8 mouse cellular contexts compared by ENCODE assay signal in the genomic region with DNA sequence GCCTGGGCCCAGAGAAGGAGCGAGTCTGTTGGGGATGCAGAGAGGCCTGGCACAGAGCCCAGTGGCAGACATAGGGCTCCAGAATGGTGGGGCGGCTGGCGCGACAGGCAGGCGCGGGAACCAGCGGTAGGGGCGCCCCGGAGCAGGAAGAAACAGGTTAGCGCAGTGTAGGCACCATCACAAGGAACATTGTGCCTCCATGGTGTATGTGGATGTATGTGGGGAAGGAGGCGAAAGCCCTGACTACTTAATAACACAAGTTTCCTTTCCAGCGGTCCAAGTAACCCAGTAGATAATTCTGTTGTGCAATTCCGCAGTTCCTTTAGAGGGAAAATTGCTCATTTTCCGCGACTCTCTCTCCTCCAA. TPM values are rescaled to one million over a fixed set of nuclear protein-coding genes. Genes with fewer than 3 reads are reported as not detected.
A peak's percentile ranks its signal among the peaks of the same experiment; 100 is the strongest.
DNase-seq lines count a peak whose midpoint lies in the region; ATAC-seq lines count a peak whose summit lies in the region.
"Not testable (repeated sequence)": the region's sequence is repeated elsewhere in the genome, so short reads cannot be mapped to it uniquely, and the experiment has no call there.

No protein-coding gene starts in this region.

- peak overlapping the region; percentile 61 for H3K4me2 ChIP-seq in forebrain, embryonic 11.5 days (ENCODE audit: low read depth, low read length, severe bottlenecking)
- peak overlapping the region; percentile 60 for H3K4me2 ChIP-seq in heart, embryonic 16.5 days (ENCODE audit: low read depth, low read length)
- H3K4me2 ChIP-seq in kidney, embryonic 14.5 days (replicated peaks; ENCODE audit: low read depth, low read length) = peak overlapping the region; percentile 63
- peak overlapping the region; percentile 84 for H3K4me2 ChIP-seq in liver, embryonic 15.5 days
- H3K4me2 ChIP-seq in midbrain, embryonic 15.5 days = peak overlapping the region; percentile 55
- H3K4me2 ChIP-seq in stomach, embryonic 15.5 days = peak overlapping the region; percentile 60

- ATAC-seq in cerebellum, adult (ENCODE audit: insufficient number of reproducible peaks, low FRiP score, low TSS enrichment) = peak; percentile 90
- ATAC-seq in forebrain, embryonic 11.5 days (replicated peaks; ENCODE audit: low FRiP score) = peak; percentile 95
- peak; percentile 92 for ATAC-seq in heart, embryonic 16.5 days (replicated peaks; ENCODE audit: extremely low read depth, insufficient read depth, low FRiP score)
- ATAC-seq in kidney, embryonic 14.5 days (ENCODE audit: low FRiP score, low TSS enrichment) = peak; percentile 96
- peak; percentile 89 for ATAC-seq in liver, embryonic 15.5 days (ENCODE audit: insufficient read depth)
- ATAC-seq in midbrain, embryonic 15.5 days (replicated peaks) = peak; percentile 98
- ATAC-seq in stomach, embryonic 15.5 days (ENCODE audit: insufficient read depth, low FRiP score, low read depth) = peak; percentile 91

- peak overlapping the region; percentile 42 for H3K4me3 ChIP-seq in forebrain, embryonic 11.5 days (ENCODE audit: low read depth, low read length)
- peak overlapping the region; percentile 52 for H3K4me3 ChIP-seq in heart, embryonic 16.5 days (ENCODE audit: low read length)
- peak overlapping the region; percentile 37 for H3K4me3 ChIP-seq in kidney, embryonic 14.5 days (ENCODE audit: low read length)
- peak overlapping the region; percentile 70 for H3K4me3 ChIP-seq in liver, embryonic 15.5 days (replicated peaks)
- H3K4me3 ChIP-seq in midbrain, embryonic 15.5 days = peak overlapping the region; percentile 49
- peak overlapping the region; percentile 54 for H3K4me3 ChIP-seq in stomach, embryonic 15.5 days (replicated peaks)

- not testable (repeated sequence) for H3K9me3 ChIP-seq in forebrain, embryonic 11.5 days (ENCODE audit: control insufficient read depth, low read length); heart, embryonic 16.5 days (replicated peaks; ENCODE audit: control insufficient read depth, low read length); kidney, embryonic 14.5 days (ENCODE audit: control insufficient read depth, low read length); liver, embryonic 15.5 days (replicated peaks); midbrain, embryonic 15.5 days; stomach, embryonic 15.5 days

- H3K27ac ChIP-seq in forebrain, embryonic 11.5 days (ENCODE audit: low read depth, low read length) = peak overlapping the region; percentile 72
- peak overlapping the region; percentile 89 for H3K27ac ChIP-seq in heart, embryonic 16.5 days (ENCODE audit: low read length)
- H3K27ac ChIP-seq in kidney, embryonic 14.5 days (ENCODE audit: low read depth, low read length) = peak overlapping the region; percentile 83
- peak overlapping the region; percentile 93 for H3K27ac ChIP-seq in liver, embryonic 15.5 days (replicated peaks)
- peak overlapping the region; percentile 83 for H3K27ac ChIP-seq in midbrain, embryonic 15.5 days
- peak overlapping the region; percentile 92 for H3K27ac ChIP-seq in stomach, embryonic 15.5 days

- peak overlapping the region; percentile 65 for H3K9ac ChIP-seq in forebrain, embryonic 11.5 days (ENCODE audit: low read length)
- peak overlapping the region; percentile 76 for H3K9ac ChIP-seq in heart, embryonic 16.5 days (ENCODE audit: low read length)
- peak overlapping the region; percentile 53; the same call in 1 of the 2 replicates for H3K9ac ChIP-seq in kidney, embryonic 14.5 days (ENCODE audit: low read depth, low read length)
- H3K9ac ChIP-seq in liver, embryonic 15.5 days = peak overlapping the region; percentile 68
- H3K9ac ChIP-seq in midbrain, embryonic 15.5 days = peak overlapping the region; percentile 26
- H3K9ac ChIP-seq in stomach, embryonic 15.5 days = peak overlapping the region; percentile 26; the same call in 1 of the 2 replicates

- WGBS in forebrain, embryonic 11.5 days = 2% methylated on average over 14 of the region's 15 CpGs
- 1% methylated on average over 15 of the region's 15 CpGs for WGBS in heart, embryonic 16.5 days
- WGBS in kidney, embryonic 14.5 days = under 1% methylated on average over 15 of the region's 15 CpGs
- 0% methylated on average over 15 of the region's 15 CpGs for WGBS in liver, embryonic 15.5 days (ENCODE audit: insufficient replicate concordance)
- 0% methylated on average over 15 of the region's 15 CpGs for WGBS in midbrain, embryonic 15.5 days
- under 1% methylated on average over 15 of the region's 15 CpGs for WGBS in stomach, embryonic 15.5 days

- not testable (repeated sequence) for H3K36me3 ChIP-seq in forebrain, embryonic 11.5 days (ENCODE audit: control insufficient read depth, insufficient read depth, low read length); heart, embryonic 16.5 days (ENCODE audit: control insufficient read depth, insufficient read depth); kidney, embryonic 14.5 days (ENCODE audit: control insufficient read depth, insufficient read depth, low read length); midbrain, embryonic 15.5 days (replicated peaks); stomach, embryonic 15.5 days
- H3K36me3 ChIP-seq in liver, embryonic 15.5 days (replicated peaks) = peaks cover 24% of the 10 kb centered on the region

- H3K4me1 ChIP-seq in forebrain, embryonic 11.5 days (replicated peaks; ENCODE audit: control insufficient read depth, insufficient read depth, low read length); heart, embryonic 16.5 days (ENCODE audit: control insufficient read depth, insufficient read depth, low read length); kidney, embryonic 14.5 days (ENCODE audit: control insufficient read depth, insufficient read depth, low read length); stomach, embryonic 15.5 days: not testable (repeated sequence)
- peaks cover 21% of the 10 kb centered on the region for H3K4me1 ChIP-seq in liver, embryonic 15.5 days (replicated peaks)
- peaks cover 14% of the 10 kb centered on the region for H3K4me1 ChIP-seq in midbrain, embryonic 15.5 days

- not testable (repeated sequence) for H3K27me3 ChIP-seq in forebrain, embryonic 11.5 days (ENCODE audit: control insufficient read depth, insufficient read depth, low read length); heart, embryonic 16.5 days (ENCODE audit: control insufficient read depth, insufficient read depth, low read length); kidney, embryonic 14.5 days (ENCODE audit: control insufficient read depth, insufficient read depth, low read length); liver, embryonic 15.5 days; midbrain, embryonic 15.5 days (replicated peaks); stomach, embryonic 15.5 days (replicated peaks)

- peak; percentile 81 for DNase-seq in CD4-positive, CD25-positive, alpha-beta regulatory T cell, adult 2 months (ENCODE audit: low read depth, low spot score)
- not testable (repeated sequence) for DNase-seq in forebrain, embryonic 11.5 days (ENCODE audit: low spot score)

RNA-seq across cellular contexts. Expression of gene Gm49342, which starts 0.3 kb away (rescaled TPM):
- polyA plus RNA-seq in forebrain, embryonic 11.5 days (2014; fragmentation: Nextera tagmentation; extraction: Ambion mirVana) = not detected in 2 replicates
- polyA plus RNA-seq in heart, embryonic 16.5 days (2015; fragmentation: Nextera tagmentation; extraction: Ambion mirVana) = not detected in 2 replicates
- polyA plus RNA-seq in kidney, embryonic 14.5 days (2014; fragmentation: Nextera tagmentation; extraction: Ambion mirVana) = not detected in 2 replicates
- polyA plus RNA-seq in liver, embryonic 15.5 days (2015; fragmentation: Nextera tagmentation; extraction: Ambion mirVana) = not detected in 2 replicates
- not detected in 2 replicates for polyA plus RNA-seq in midbrain, embryonic 15.5 days (2015; fragmentation: Nextera tagmentation; extraction: Ambion mirVana)
- polyA plus RNA-seq in stomach, embryonic 15.5 days (2015; fragmentation: Nextera tagmentation; extraction: Ambion mirVana) = not detected in 2 replicates

RNA-seq across cellular contexts. Expression of gene Pnp2, which starts 11.1 kb away (rescaled TPM):
- 0.24 and 0.39 TPM in 2 replicates for polyA plus RNA-seq in forebrain, embryonic 11.5 days (2014; fragmentation: Nextera tagmentation; extraction: Ambion mirVana)
- 0.31 and 0.43 TPM in 2 replicates for polyA plus RNA-seq in heart, embryonic 16.5 days (2015; fragmentation: Nextera tagmentation; extraction: Ambion mirVana)
- polyA plus RNA-seq in kidney, embryonic 14.5 days (2014; fragmentation: Nextera tagmentation; extraction: Ambion mirVana) = 0.99 and 1.2 TPM in 2 replicates
- 9.8 and 10.0 TPM in 2 replicates for polyA plus RNA-seq in liver, embryonic 15.5 days (2015; fragmentation: Nextera tagmentation; extraction: Ambion mirVana)
- 0.45 and 0.57 TPM in 2 replicates for polyA plus RNA-seq in midbrain, embryonic 15.5 days (2015; fragmentation: Nextera tagmentation; extraction: Ambion mirVana)
- polyA plus RNA-seq in stomach, embryonic 15.5 days (2015; fragmentation: Nextera tagmentation; extraction: Ambion mirVana) = 1.4 and 1.7 TPM in 2 replicates

RNA-seq across cellular contexts. Expression of gene Pnp, which starts 13.8 kb away (rescaled TPM):
- polyA plus RNA-seq in forebrain, embryonic 11.5 days (2014; fragmentation: Nextera tagmentation; extraction: Ambion mirVana) = 64.9 and 69.6 TPM in 2 replicates
- 32.0 and 36.9 TPM in 2 replicates for polyA plus RNA-seq in heart, embryonic 16.5 days (2015; fragmentation: Nextera tagmentation; extraction: Ambion mirVana)
- 80.6 and 83.0 TPM in 2 replicates for polyA plus RNA-seq in kidney, embryonic 14.5 days (2014; fragmentation: Nextera tagmentation; extraction: Ambion mirVana)
- polyA plus RNA-seq in liver, embryonic 15.5 days (2015; fragmentation: Nextera tagmentation; extraction: Ambion mirVana) = 80.6 and 83.3 TPM in 2 replicates
- polyA plus RNA-seq in midbrain, embryonic 15.5 days (2015; fragmentation: Nextera tagmentation; extraction: Ambion mirVana) = 20.3 and 21.3 TPM in 2 replicates
- polyA plus RNA-seq in stomach, embryonic 15.5 days (2015; fragmentation: Nextera tagmentation; extraction: Ambion mirVana) = 73.9 and 75.7 TPM in 2 replicates

RNA-seq across cellular contexts. Expression of gene Pip4p1, which starts 14.0 kb away (rescaled TPM):
- 54.4 and 67.3 TPM in 2 replicates for polyA plus RNA-seq in forebrain, embryonic 11.5 days (2014; fragmentation: Nextera tagmentation; extraction: Ambion mirVana)
- 32.5 and 37.9 TPM in 2 replicates for polyA plus RNA-seq in heart, embryonic 16.5 days (2015; fragmentation: Nextera tagmentation; extraction: Ambion mirVana)
- 40.1 and 63.0 TPM in 2 replicates for polyA plus RNA-seq in kidney, embryonic 14.5 days (2014; fragmentation: Nextera tagmentation; extraction: Ambion mirVana)
- 23.0 and 24.5 TPM in 2 replicates for polyA plus RNA-seq in liver, embryonic 15.5 days (2015; fragmentation: Nextera tagmentation; extraction: Ambion mirVana)
- polyA plus RNA-seq in midbrain, embryonic 15.5 days (2015; fragmentation: Nextera tagmentation; extraction: Ambion mirVana) = 101 and 111 TPM in 2 replicates
- 50.9 and 51.8 TPM in 2 replicates for polyA plus RNA-seq in stomach, embryonic 15.5 days (2015; fragmentation: Nextera tagmentation; extraction: Ambion mirVana)

RNA-seq across cellular contexts. Expression of gene Apex1, which starts 19.9 kb away (rescaled TPM):
- polyA plus RNA-seq in forebrain, embryonic 11.5 days (2014; fragmentation: Nextera tagmentation; extraction: Ambion mirVana) = 399 and 410 TPM in 2 replicates
- polyA plus RNA-seq in heart, embryonic 16.5 days (2015; fragmentation: Nextera tagmentation; extraction: Ambion mirVana) = 118 and 126 TPM in 2 replicates
- 354 and 419 TPM in 2 replicates for polyA plus RNA-seq in kidney, embryonic 14.5 days (2014; fragmentation: Nextera tagmentation; extraction: Ambion mirVana)
- polyA plus RNA-seq in liver, embryonic 15.5 days (2015; fragmentation: Nextera tagmentation; extraction: Ambion mirVana) = 61.4 and 70.5 TPM in 2 replicates
- 190 and 191 TPM in 2 replicates for polyA plus RNA-seq in midbrain, embryonic 15.5 days (2015; fragmentation: Nextera tagmentation; extraction: Ambion mirVana)
- 179 and 204 TPM in 2 replicates for polyA plus RNA-seq in stomach, embryonic 15.5 days (2015; fragmentation: Nextera tagmentation; extraction: Ambion mirVana)

Comparison
In these comparisons a context has a peak if more than half of its experiments do, and no peak if none do; other contexts are left out.
1. H3K9ac ChIP-seq: peak in every context shown above with its lines; median percentile 76 in heart, embryonic 16.5 days; 68 in liver, embryonic 15.5 days; 65 in forebrain, embryonic 11.5 days; 53 in kidney, embryonic 14.5 days; 26 in midbrain, embryonic 15.5 days; 26 in stomach, embryonic 15.5 days.